Mouse (Mus musculus) embryo, embryonic 10.5 days (tissue): ENCODE measurements around the gene Abcf1.

Experiments
- DNase-seq: peaks from one replicate; pipeline ENCODE4 v3.0.0-alpha.2; 2015; ENCODE audit warnings: low spot score

Gene Abcf1

DNA sequence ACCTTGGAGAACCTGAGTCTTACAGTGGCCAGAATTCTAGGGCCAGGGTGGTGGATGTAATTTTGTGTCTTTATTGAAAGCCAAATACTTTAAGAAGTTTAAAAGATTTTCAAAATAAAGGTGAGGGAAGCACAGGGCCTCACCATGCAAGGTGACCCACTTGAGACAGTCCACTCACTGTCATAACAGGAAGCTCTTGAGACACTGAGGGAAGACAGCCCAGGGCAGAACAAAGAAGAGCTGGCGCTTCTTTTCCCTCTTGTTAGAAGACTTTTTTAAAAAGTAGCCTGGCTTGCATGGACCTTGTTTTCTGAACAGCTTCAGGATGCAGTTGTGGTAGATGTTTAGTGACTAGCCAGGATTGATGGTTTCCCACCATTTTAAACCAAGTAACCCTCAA lies 49.2 kb downstream of the Abcf1 start:
- no peak for DNase-seq

GRCm38 (mm10) chr17:35919864-35920301 lies 49.7 kb downstream of the Abcf1 start:
- DNase-seq, result no peak

- peak; percentile 98 for DNase-seq
Measured at GRCm38 (mm10) chr17:35919060-35919715, 50.4 kb downstream of the Abcf1 start.

DNA sequence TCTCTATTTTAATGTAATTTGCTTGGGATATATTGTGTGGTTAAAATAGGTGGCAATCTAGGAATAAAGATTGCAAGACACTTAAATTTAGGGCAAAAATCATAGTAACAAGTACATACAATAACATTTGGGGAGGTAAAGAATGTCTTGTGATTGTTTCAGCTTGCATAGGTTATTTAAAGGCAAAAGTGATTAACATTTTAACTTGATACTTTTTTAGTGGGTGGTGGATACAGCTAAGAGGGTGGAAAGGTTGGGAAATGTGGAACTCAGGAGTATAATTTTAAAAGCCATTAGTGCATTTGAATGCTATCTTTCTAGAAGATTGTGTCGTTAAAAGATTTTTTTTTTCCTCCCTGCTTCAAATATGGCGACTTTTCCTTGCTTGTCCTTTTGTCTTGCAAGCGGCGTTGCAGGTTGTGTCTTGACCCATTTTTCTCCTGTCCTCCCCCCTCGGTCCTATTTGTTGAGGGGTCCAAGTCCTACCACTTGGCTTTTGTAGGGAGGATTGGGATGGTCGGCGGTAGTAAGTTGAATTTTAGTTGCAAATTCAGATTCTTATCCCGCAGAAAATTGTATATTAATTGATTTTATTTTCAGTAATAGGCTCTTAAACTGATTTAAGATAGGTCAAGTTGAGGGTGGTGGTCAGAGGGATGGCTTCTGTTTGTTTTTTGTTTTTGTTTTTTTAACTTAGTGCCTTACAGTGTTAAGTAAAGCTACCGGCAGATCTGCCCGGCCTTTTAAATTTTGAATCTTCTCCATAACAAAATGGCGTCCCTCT lies 51.1 kb downstream of the Abcf1 start:
- peak; percentile 77 for DNase-seq

GRCm38 (mm10) chr17:35917463-35918251 lies 51.9 kb downstream of the Abcf1 start:
- DNase-seq, result peak; percentile 83

DNA sequence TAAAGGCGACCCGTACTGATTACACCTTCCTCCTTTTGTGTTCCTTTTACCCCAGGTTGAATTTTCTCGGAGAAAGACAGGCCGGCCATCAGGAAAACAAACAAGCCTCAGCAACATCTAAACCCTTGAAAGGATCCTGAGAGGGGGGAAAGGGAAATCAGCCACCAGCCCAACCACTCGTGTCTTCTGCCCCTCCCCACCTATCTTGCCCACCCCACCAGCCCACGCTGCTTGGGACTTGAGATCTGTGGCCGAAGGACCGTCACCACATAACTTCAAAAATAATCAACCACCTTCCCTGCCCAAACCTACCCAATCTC lies 52.5 kb downstream of the Abcf1 start:
- no peak for DNase-seq

DNA sequence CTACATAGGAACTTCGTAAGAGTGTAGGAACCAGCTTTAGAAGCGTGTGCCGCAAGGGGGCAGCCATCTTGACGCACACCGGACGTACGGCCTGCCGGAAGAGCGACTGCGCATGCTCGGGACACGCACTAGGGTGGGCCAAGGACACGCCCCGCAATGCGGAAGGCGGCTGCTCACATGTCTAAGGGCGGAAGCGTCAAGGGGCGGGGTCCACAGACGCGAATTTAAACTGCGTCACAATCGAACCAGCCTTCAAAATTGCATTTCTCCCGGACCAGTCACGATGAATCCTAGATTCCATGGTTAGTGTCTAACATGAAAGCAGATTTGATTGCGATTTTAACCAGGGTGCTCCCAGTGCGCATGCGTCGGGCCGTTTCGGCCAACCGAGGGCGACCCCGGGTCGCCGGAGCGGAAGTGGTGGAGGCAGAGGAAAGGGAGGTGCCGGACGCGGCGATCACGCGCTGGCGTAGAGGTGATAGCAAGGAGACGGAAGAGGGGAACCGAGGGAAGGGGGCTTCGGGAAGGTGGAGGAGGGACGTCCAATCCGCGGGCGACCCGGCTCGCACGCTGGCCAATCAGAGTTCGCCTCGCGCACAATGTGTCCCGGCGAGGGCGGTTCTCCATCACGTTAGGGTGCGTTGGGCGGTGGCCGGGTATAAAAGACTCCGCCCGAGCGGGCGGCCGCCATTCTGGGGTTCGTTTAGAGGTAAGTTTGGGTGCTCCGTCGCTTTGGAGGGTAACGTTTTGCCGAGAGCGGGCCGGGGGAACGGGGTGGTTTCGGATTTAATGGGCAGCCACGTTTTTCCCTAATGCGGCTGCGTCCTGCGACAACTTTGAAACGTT lies 53.0 kb downstream of the Abcf1 start, which contains the start of the genes Mrps18b and Ppp1r10:
Gene Mrps18b, minus strand, starts transcription at position 93 of the 846 bp plus-strand sequence.
Gene Ppp1r10, plus strand, starts transcription at position 138 of the 846 bp plus-strand sequence.
- peak; percentile 99 for DNase-seq

- DNase-seq, result no peak
Measured at GRCm38 (mm10) chr17:35915538-35916296, 53.8 kb downstream of the Abcf1 start.

- no peak for DNase-seq
Measured at GRCm38 (mm10) chr17:35914975-35915374, 54.6 kb downstream of the Abcf1 start.

- peak; percentile 97 for DNase-seq
Measured at GRCm38 (mm10) chr17:35909919-35910369, 59.6 kb downstream of the Abcf1 start, which contains the start of gene Atat1. TSS of gene Atat1 (minus strand) at chr17:35910075.

DNA sequence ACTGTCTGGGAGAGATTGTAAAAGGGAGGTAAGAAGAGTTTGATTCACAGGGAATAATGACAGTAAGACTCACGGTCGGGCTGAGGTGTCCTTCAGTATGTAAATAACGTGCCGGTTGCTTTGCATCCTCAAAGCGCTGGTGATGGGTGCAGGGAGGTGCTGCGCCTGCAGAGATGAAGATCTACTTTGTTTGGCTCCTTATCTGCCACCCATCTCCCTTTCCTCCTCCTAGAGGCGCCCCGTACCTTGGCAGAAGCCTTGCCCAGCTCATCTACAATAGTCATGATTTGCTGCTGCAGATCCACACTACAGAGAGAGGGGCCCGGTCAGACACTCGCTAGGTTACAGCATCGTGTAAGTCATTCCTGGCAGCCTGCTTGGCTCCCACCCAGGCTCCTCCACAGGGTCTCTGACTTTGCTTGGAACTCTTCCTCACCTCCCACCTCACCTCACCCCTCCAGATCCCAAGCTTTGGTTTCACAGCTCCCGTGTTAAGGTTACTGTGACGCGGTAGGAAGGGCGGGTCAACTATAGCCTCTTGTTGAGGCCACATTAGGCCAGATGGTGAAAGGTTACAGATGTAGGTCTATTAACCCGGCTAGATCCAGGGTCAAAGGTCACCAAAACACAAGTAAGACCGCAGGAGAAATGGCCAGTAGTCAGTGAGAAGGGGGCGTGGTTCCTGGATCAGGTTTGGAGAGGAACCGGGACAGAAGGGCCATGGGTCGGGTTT lies 60.2 kb downstream of the Abcf1 start:
- DNase-seq, result no peak

GRCm38 (mm10) chr17:35907609-35908008 lies 62.0 kb downstream of the Abcf1 start:
- no peak for DNase-seq
